8 mouse cellular contexts compared by ENCODE assay signal in the genomic region with DNA sequence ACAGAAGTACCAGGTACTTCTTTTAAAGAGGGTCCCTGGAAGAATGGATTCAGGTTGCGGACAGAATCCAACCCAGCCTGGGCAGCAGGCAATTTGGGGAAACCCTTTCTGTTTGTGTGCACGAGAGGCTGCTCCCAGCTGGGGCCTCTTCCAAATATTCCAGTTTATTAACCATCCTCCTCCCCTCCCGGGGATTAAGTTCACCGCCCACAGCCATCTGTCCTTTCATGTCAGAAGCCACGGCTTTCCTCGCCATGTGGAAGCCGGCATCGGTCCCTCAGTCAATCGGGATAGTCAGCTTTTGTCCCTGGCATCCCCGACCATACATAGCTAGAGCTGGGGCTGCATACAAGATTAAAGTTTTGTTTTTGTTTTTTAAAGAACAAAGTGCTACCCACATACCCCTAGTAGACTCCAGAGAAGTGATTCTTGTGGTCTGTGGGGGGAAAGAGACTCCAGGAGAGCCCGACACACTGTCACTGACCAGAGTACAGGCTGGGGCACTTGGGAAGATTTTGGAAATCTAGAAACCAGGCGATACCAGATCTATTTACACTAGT.
DNase-seq lines count a peak whose midpoint lies in the region; ATAC-seq and TF ChIP-seq lines count a peak whose summit lies in the region.

No protein-coding gene starts in this region.

- 39% methylated on average over 12 of the region's 12 CpGs for WGBS in kidney, postnatal 0 days
- 20% methylated on average over 12 of the region's 12 CpGs for WGBS in hindbrain, embryonic 16.5 days
- WGBS in neural tube, embryonic 11.5 days, result 31% methylated on average over 12 of the region's 12 CpGs

- peak overlapping the region; percentile 64; the same call in 1 of the 2 replicates for H3K27ac ChIP-seq in kidney, postnatal 0 days
- peak overlapping the region; percentile 56; the same call in 1 of the 2 replicates for H3K27ac ChIP-seq in hindbrain, embryonic 16.5 days (ENCODE audit: low read depth, low read length)
- peak overlapping the region; percentile 28; the same call in 1 of the 2 replicates for H3K27ac ChIP-seq in neural tube, embryonic 11.5 days (ENCODE audit: low read depth, low read length)

- ATAC-seq in kidney, postnatal 0 days (replicated peaks; ENCODE audit: low FRiP score, low read depth), result no peak
- no peak for ATAC-seq in hindbrain, embryonic 16.5 days
- ATAC-seq in neural tube, embryonic 11.5 days (ENCODE audit: insufficient read depth, low FRiP score, low TSS enrichment), result 0 out of 2 replicates have a peak, but pooled peaks have one; percentile 7

- no peak overlapping the region for H3K4me3 ChIP-seq in kidney, postnatal 0 days (replicated peaks; ENCODE audit: low read depth, low read length)
- no peak overlapping the region for H3K4me3 ChIP-seq in hindbrain, embryonic 16.5 days (ENCODE audit: low read length)
- H3K4me3 ChIP-seq in neural tube, embryonic 11.5 days (ENCODE audit: low read depth, low read length), result no peak overlapping the region

- no peaks in the 10 kb centered on the region for H3K9me3 ChIP-seq in kidney, postnatal 0 days (replicated peaks; ENCODE audit: low read length)
- no peaks in the 10 kb centered on the region for H3K9me3 ChIP-seq in hindbrain, embryonic 16.5 days (ENCODE audit: control insufficient read depth, low read length)
- no peaks in the 10 kb centered on the region for H3K9me3 ChIP-seq in neural tube, embryonic 11.5 days (ENCODE audit: control insufficient read depth, low read length)

- peaks cover 43% of the 10 kb centered on the region for H3K4me1 ChIP-seq in kidney, postnatal 0 days (replicated peaks; ENCODE audit: insufficient read depth, low read length)
- peaks cover 71% of the 10 kb centered on the region for H3K4me1 ChIP-seq in hindbrain, embryonic 16.5 days (ENCODE audit: control insufficient read depth, insufficient read depth, low read depth, low read length)
- H3K4me1 ChIP-seq in neural tube, embryonic 11.5 days (ENCODE audit: control insufficient read depth, insufficient read depth, low read length), result peaks cover 45% of the 10 kb centered on the region

- no peak overlapping the region for H3K4me2 ChIP-seq in kidney, postnatal 0 days (ENCODE audit: low read length)
- H3K4me2 ChIP-seq in hindbrain, embryonic 16.5 days (ENCODE audit: low read length), result 0 out of 2 replicates have a peak overlapping the region, but pooled peaks have one; percentile 5
- H3K4me2 ChIP-seq in neural tube, embryonic 11.5 days (ENCODE audit: low read depth), result no peak overlapping the region

- H3K27me3 ChIP-seq in kidney, postnatal 0 days (ENCODE audit: insufficient read depth, low read length), result no peaks in the 10 kb centered on the region
- H3K27me3 ChIP-seq in hindbrain, embryonic 16.5 days (replicated peaks; ENCODE audit: control insufficient read depth, insufficient read depth, low read length), result no peaks in the 10 kb centered on the region
- H3K27me3 ChIP-seq in neural tube, embryonic 11.5 days (ENCODE audit: control insufficient read depth, insufficient read depth, low read length), result no peaks in the 10 kb centered on the region

- H3K9ac ChIP-seq in kidney, postnatal 0 days (ENCODE audit: low read depth, low read length), result no peak overlapping the region
- no peak overlapping the region for H3K9ac ChIP-seq in hindbrain, embryonic 16.5 days (ENCODE audit: low read depth, low read length)
- H3K9ac ChIP-seq in neural tube, embryonic 11.5 days (ENCODE audit: low read length), result no peak overlapping the region; the same call in 1 of the 2 replicates

- DNase-seq in kidney, postnatal 0 days (ENCODE audit: low spot score), result no peak
- no peak for DNase-seq in kidney, postnatal 36 days
- DNase-seq in cerebellum, postnatal 25 days, result peak; percentile 80 to 86
- no peak for DNase-seq in neural tube, embryonic 11.5 days (ENCODE audit: low spot score)
- DNase-seq in urinary bladder, adult 2 months (ENCODE audit: low spot score), result no peak
- DNase-seq in kidney, adult 8-10 months, result no peak
- no peak for DNase-seq in kidney, postnatal 14 days

- no peaks in the 10 kb centered on the region for H3K36me3 ChIP-seq in kidney, postnatal 0 days (ENCODE audit: insufficient read depth, low read length)
- H3K36me3 ChIP-seq in hindbrain, embryonic 16.5 days (ENCODE audit: control insufficient read depth, insufficient read depth, low read length), result no peaks in the 10 kb centered on the region
- H3K36me3 ChIP-seq in neural tube, embryonic 11.5 days (ENCODE audit: control insufficient read depth, insufficient read depth, low read length), result no peaks in the 10 kb centered on the region

- TF ChIP-seq CTCF in kidney, postnatal 0 days (IDR thresholded peaks at IDR 0.05; ENCODE audit: low read depth), result no peak

Comparison
In these comparisons a context has a peak if more than half of its experiments do, and no peak if none do; other contexts are left out.
1. DNase-seq: peak in cerebellum, postnatal 25 days (2 of 2); none in kidney, postnatal 0 days (single experiment), kidney, postnatal 36 days (0 of 2), neural tube, embryonic 11.5 days (single experiment), urinary bladder, adult 2 months (single experiment), kidney, adult 8-10 months (0 of 2) and kidney, postnatal 14 days (single experiment).
2. Peak in every context shown above with its lines, with median percentiles within 50 percentile points of each other: H3K27ac ChIP-seq.